In the genomic region with DNA sequence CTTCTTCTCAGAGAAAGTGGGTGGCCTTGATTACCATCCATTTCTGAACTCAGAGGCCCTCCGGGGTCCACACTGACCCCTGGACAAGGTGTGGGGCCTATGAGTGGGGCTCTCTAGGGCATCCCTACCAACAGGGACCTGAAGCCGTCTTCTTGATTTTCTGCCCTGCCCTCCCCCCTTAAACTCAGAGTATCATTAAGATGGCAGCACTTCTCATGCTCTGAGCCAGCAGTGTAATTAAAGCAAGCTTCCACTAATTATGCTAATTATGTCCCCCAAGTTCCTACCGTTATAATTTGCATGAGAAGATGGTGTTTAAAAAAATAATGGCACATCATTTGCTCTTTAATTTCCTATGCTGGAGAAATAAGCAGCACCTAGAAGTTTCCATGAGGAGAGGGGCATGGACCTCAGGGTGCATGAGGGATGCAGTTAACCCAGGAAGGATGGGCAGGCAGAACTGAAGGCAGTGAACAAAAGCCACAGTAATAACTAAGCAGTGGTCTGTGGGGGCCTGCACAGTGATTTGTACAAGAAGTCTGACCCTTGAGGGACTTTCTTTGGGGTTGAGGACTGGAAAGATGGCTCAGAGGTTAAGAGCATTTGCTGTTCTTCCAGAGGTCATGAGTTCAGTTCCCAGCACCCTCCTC, we compare ENCODE assay signal across 23 mouse cellular contexts.
DNase-seq lines count a peak whose midpoint lies in the region; ATAC-seq and TF ChIP-seq lines count a peak whose summit lies in the region.
"Had no signal": no experiment of that assay in that cellular context is flagged by ENCODE, and none has a peak within 500 bp of the region (broad histone marks: within the 10 kb centered on the region; RNA-seq: fewer than 3 reads in every experiment).

No protein-coding gene starts in this region.

- no peak for DNase-seq in forebrain, embryonic 11.5 days (ENCODE audit: low spot score)
- DNase-seq in forebrain, embryonic 10.5 days (ENCODE audit: extremely low spot score, low spot score), result no peak
- DNase-seq in hindbrain, embryonic 11.5 days (ENCODE audit: low spot score), result no peak
- no peak for DNase-seq in forebrain, postnatal 0 days
- no peak for DNase-seq in thymus, adult 2 months
- DNase-seq in liver, embryonic 11.5 days (ENCODE audit: low spot score), result no peak
- DNase-seq: adrenal gland, adult 8-10 months; adrenal gland, postnatal 36 days; B cell, adult 2 months; cerebellum, adult 11 months; cerebellum, postnatal 25 days; gastrocnemius, postnatal 10 days; heart, adult 2 months; heart, postnatal 14 days; kidney, adult 18-20 months had no signal

- H3K27ac ChIP-seq in forebrain, embryonic 11.5 days (ENCODE audit: low read depth, low read length), result no peak overlapping the region
- no peak overlapping the region; the same call in 1 of the 2 replicates for H3K27ac ChIP-seq in forebrain, embryonic 10.5 days
- H3K27ac ChIP-seq in hindbrain, embryonic 15.5 days (replicated peaks), result no peak overlapping the region
- H3K27ac ChIP-seq in hindbrain, embryonic 11.5 days (ENCODE audit: low read depth, low read length), result no peak overlapping the region
- H3K27ac ChIP-seq in forebrain, embryonic 13.5 days, result peak overlapping the region; percentile 54
- no peak overlapping the region for H3K27ac ChIP-seq in forebrain, postnatal 0 days (ENCODE audit: low read depth, low read length)
- no peak overlapping the region for H3K27ac ChIP-seq in thymus, adult 2 months (ENCODE audit: control insufficient read depth, insufficient read depth, low read length)
- H3K27ac ChIP-seq in liver, embryonic 11.5 days (ENCODE audit: low read depth, low read length), result no peak overlapping the region
- H3K27ac ChIP-seq: embryonic facial prominence, embryonic 12.5 days; heart, adult 2 months; heart, embryonic 15.5 days; intestine, embryonic 15.5 days had no signal

- no peak overlapping the region for H3K4me3 ChIP-seq in forebrain, embryonic 11.5 days (ENCODE audit: low read depth, low read length)
- H3K4me3 ChIP-seq in forebrain, embryonic 10.5 days, result no peak overlapping the region
- H3K4me3 ChIP-seq in hindbrain, embryonic 15.5 days, result no peak overlapping the region
- no peak overlapping the region for H3K4me3 ChIP-seq in hindbrain, embryonic 11.5 days (ENCODE audit: low read depth, low read length)
- H3K4me3 ChIP-seq in forebrain, embryonic 13.5 days, result no peak overlapping the region
- H3K4me3 ChIP-seq in forebrain, postnatal 0 days (ENCODE audit: low read depth, low read length), result no peak overlapping the region
- H3K4me3 ChIP-seq in thymus, adult 2 months (ENCODE audit: control insufficient read depth, insufficient read depth, low read length), result no peak overlapping the region
- H3K4me3 ChIP-seq in liver, embryonic 11.5 days (ENCODE audit: low read depth, low read length), result no peak overlapping the region
- H3K4me3 ChIP-seq: embryonic facial prominence, embryonic 12.5 days; heart, adult 2 months; heart, embryonic 15.5 days; intestine, embryonic 15.5 days had no signal

- WGBS in forebrain, embryonic 11.5 days, result 60% methylated on average over 3 of the region's 3 CpGs
- WGBS in forebrain, embryonic 10.5 days, result 69% methylated on average over 3 of the region's 3 CpGs
- 59% methylated on average over 3 of the region's 3 CpGs for WGBS in hindbrain, embryonic 15.5 days
- WGBS in hindbrain, embryonic 11.5 days, result 78% methylated on average over 3 of the region's 3 CpGs
- 33% methylated on average over 3 of the region's 3 CpGs for WGBS in forebrain, embryonic 13.5 days
- 38% methylated on average over 3 of the region's 3 CpGs for WGBS in forebrain, postnatal 0 days
- 90% methylated on average over 3 of the region's 3 CpGs for WGBS in thymus, adult 2 months
- 77% methylated on average over 3 of the region's 3 CpGs for WGBS in liver, embryonic 11.5 days

- no peaks in the 10 kb centered on the region for H3K9me3 ChIP-seq in forebrain, embryonic 11.5 days (ENCODE audit: control insufficient read depth, low read length)
- H3K9me3 ChIP-seq in forebrain, embryonic 10.5 days, result no peaks in the 10 kb centered on the region
- H3K9me3 ChIP-seq in hindbrain, embryonic 15.5 days, result no peaks in the 10 kb centered on the region
- no peaks in the 10 kb centered on the region for H3K9me3 ChIP-seq in hindbrain, embryonic 11.5 days (ENCODE audit: control insufficient read depth, low read length)
- no peaks in the 10 kb centered on the region for H3K9me3 ChIP-seq in forebrain, embryonic 13.5 days (replicated peaks)
- H3K9me3 ChIP-seq in forebrain, postnatal 0 days (ENCODE audit: low read length), result no peaks in the 10 kb centered on the region
- no peaks in the 10 kb centered on the region for H3K9me3 ChIP-seq in liver, embryonic 11.5 days (ENCODE audit: control insufficient read depth, low read length)
- H3K9me3 ChIP-seq: embryonic facial prominence, embryonic 12.5 days; G1E; heart, embryonic 15.5 days; intestine, embryonic 15.5 days had no signal

- H3K4me2 ChIP-seq in forebrain, embryonic 11.5 days (ENCODE audit: low read depth, low read length, severe bottlenecking), result no peak overlapping the region
- no peak overlapping the region for H3K4me2 ChIP-seq in hindbrain, embryonic 15.5 days
- no peak overlapping the region for H3K4me2 ChIP-seq in hindbrain, embryonic 11.5 days (replicated peaks; ENCODE audit: low read depth, low read length)
- H3K4me2 ChIP-seq in forebrain, embryonic 13.5 days, result no peak overlapping the region
- no peak overlapping the region for H3K4me2 ChIP-seq in forebrain, postnatal 0 days (ENCODE audit: low read depth)
- no peak overlapping the region for H3K4me2 ChIP-seq in liver, embryonic 11.5 days
- H3K4me2 ChIP-seq: embryonic facial prominence, embryonic 12.5 days; heart, embryonic 11.5 days; heart, embryonic 15.5 days; intestine, embryonic 15.5 days had no signal

- TF ChIP-seq POLR2A in thymus, adult 2 months (IDR thresholded peaks at IDR 0.05; ENCODE audit: control insufficient read depth, extremely low read depth, insufficient read depth, low read length, poor library complexity), result no peak

- H3K27me3 ChIP-seq in forebrain, embryonic 11.5 days (ENCODE audit: control insufficient read depth, insufficient read depth, low read length), result peaks cover 7% of the 10 kb centered on the region; the same call in 1 of the 2 replicates
- H3K27me3 ChIP-seq in forebrain, embryonic 10.5 days (ENCODE audit: poor library complexity, severe bottlenecking), result peaks cover 74% of the 10 kb centered on the region
- peaks cover 5% of the 10 kb centered on the region for H3K27me3 ChIP-seq in hindbrain, embryonic 15.5 days
- H3K27me3 ChIP-seq in hindbrain, embryonic 11.5 days (ENCODE audit: control insufficient read depth, insufficient read depth, low read length), result peaks cover 10% of the 10 kb centered on the region; the same call in 1 of the 2 replicates
- peaks cover 34% of the 10 kb centered on the region for H3K27me3 ChIP-seq in forebrain, embryonic 13.5 days
- no peaks in the 10 kb centered on the region for H3K27me3 ChIP-seq in forebrain, postnatal 0 days (ENCODE audit: insufficient read depth, low read length)
- no peaks in the 10 kb centered on the region for H3K27me3 ChIP-seq in thymus, adult 2 months (ENCODE audit: control insufficient read depth, insufficient read depth, low read length)
- H3K27me3 ChIP-seq in liver, embryonic 11.5 days (replicated peaks; ENCODE audit: control insufficient read depth, insufficient read depth, low read length), result peaks cover 42% of the 10 kb centered on the region
- H3K27me3 ChIP-seq: intestine, embryonic 15.5 days had no signal

- peak; percentile 39; the same call in 1 of the 2 replicates for ATAC-seq in forebrain, embryonic 11.5 days (replicated peaks; ENCODE audit: low FRiP score)
- ATAC-seq in hindbrain, embryonic 15.5 days (ENCODE audit: low FRiP score, low read depth), result peak; percentile 50; the same call in 1 of the 2 replicates
- no peak for ATAC-seq in hindbrain, embryonic 11.5 days (ENCODE audit: low FRiP score)
- ATAC-seq in forebrain, embryonic 13.5 days, result peak; percentile 72
- peak; percentile 68; the same call in 1 of the 2 replicates for ATAC-seq in forebrain, postnatal 0 days
- ATAC-seq in liver, embryonic 11.5 days (replicated peaks; ENCODE audit: low FRiP score), result no peak
- ATAC-seq: CD4-positive, CD25-positive, alpha-beta regulatory T cell, adult 4 months had no signal

- no peak overlapping the region for H3K9ac ChIP-seq in forebrain, embryonic 11.5 days (ENCODE audit: low read length)
- no peak overlapping the region for H3K9ac ChIP-seq in hindbrain, embryonic 15.5 days
- no peak overlapping the region for H3K9ac ChIP-seq in hindbrain, embryonic 11.5 days (ENCODE audit: low read depth, low read length)
- H3K9ac ChIP-seq in forebrain, embryonic 13.5 days, result no peak overlapping the region
- no peak overlapping the region for H3K9ac ChIP-seq in forebrain, postnatal 0 days
- H3K9ac ChIP-seq in liver, embryonic 11.5 days (ENCODE audit: low read depth, low read length), result no peak overlapping the region
- H3K9ac ChIP-seq: embryonic facial prominence, embryonic 12.5 days; heart, embryonic 15.5 days; intestine, embryonic 15.5 days had no signal

- H3K4me1 ChIP-seq in forebrain, embryonic 11.5 days (replicated peaks; ENCODE audit: control insufficient read depth, insufficient read depth, low read length), result peaks cover 9% of the 10 kb centered on the region
- peaks cover 55% of the 10 kb centered on the region for H3K4me1 ChIP-seq in forebrain, embryonic 10.5 days
- H3K4me1 ChIP-seq in hindbrain, embryonic 15.5 days (replicated peaks), result peaks cover 12% of the 10 kb centered on the region
- no peaks in the 10 kb centered on the region for H3K4me1 ChIP-seq in hindbrain, embryonic 11.5 days (replicated peaks; ENCODE audit: control insufficient read depth, insufficient read depth, low read length)
- H3K4me1 ChIP-seq in forebrain, embryonic 13.5 days, result peaks cover 41% of the 10 kb centered on the region
- H3K4me1 ChIP-seq in forebrain, postnatal 0 days (ENCODE audit: insufficient read depth), result 0 out of 2 replicates have a peak, but pooled peaks cover 3% of the 10 kb centered on the region
- H3K4me1 ChIP-seq in thymus, adult 2 months (replicated peaks; ENCODE audit: control insufficient read depth, insufficient read depth, low read length), result no peaks in the 10 kb centered on the region
- H3K4me1 ChIP-seq in liver, embryonic 11.5 days (replicated peaks; ENCODE audit: control insufficient read depth, insufficient read depth, low read length), result no peaks in the 10 kb centered on the region

- no peaks in the 10 kb centered on the region for H3K36me3 ChIP-seq in forebrain, embryonic 11.5 days (ENCODE audit: control insufficient read depth, insufficient read depth, low read length)
- no peaks in the 10 kb centered on the region for H3K36me3 ChIP-seq in forebrain, embryonic 10.5 days (replicated peaks)
- H3K36me3 ChIP-seq in hindbrain, embryonic 15.5 days, result 0 out of 2 replicates have a peak, but pooled peaks cover 5% of the 10 kb centered on the region
- no peaks in the 10 kb centered on the region for H3K36me3 ChIP-seq in hindbrain, embryonic 11.5 days (ENCODE audit: control insufficient read depth, insufficient read depth, low read length)
- H3K36me3 ChIP-seq in forebrain, embryonic 13.5 days (ENCODE audit: poor library complexity, severe bottlenecking), result no peaks in the 10 kb centered on the region; the same call in 1 of the 2 replicates
- H3K36me3 ChIP-seq in forebrain, postnatal 0 days (ENCODE audit: insufficient read depth), result peaks cover 7% of the 10 kb centered on the region; the same call in 1 of the 2 replicates
- H3K36me3 ChIP-seq in thymus, adult 2 months (ENCODE audit: control insufficient read depth, insufficient read depth, low read length), result no peaks in the 10 kb centered on the region
- no peaks in the 10 kb centered on the region for H3K36me3 ChIP-seq in liver, embryonic 11.5 days (ENCODE audit: control insufficient read depth, insufficient read depth, low read length)
- H3K36me3 ChIP-seq: embryonic facial prominence, embryonic 12.5 days; G1E; heart, embryonic 15.5 days; intestine, embryonic 15.5 days had no signal

- no peak for TF ChIP-seq CTCF in forebrain, postnatal 0 days (IDR thresholded peaks at IDR 0.05; ENCODE audit: low read depth)
- no peak for TF ChIP-seq CTCF in thymus, adult 2 months (IDR thresholded peaks at IDR 0.05; ENCODE audit: borderline replicate concordance, control insufficient read depth, extremely low read depth, insufficient read depth, low read length, poor library complexity)

Comparison
In these comparisons a context has a peak if more than half of its experiments do, and no peak if none do; other contexts are left out.
1. ATAC-seq: peak in forebrain, embryonic 11.5 days (single experiment), hindbrain, embryonic 15.5 days (single experiment), forebrain, embryonic 13.5 days (single experiment) and forebrain, postnatal 0 days (single experiment); none in hindbrain, embryonic 11.5 days (single experiment) and liver, embryonic 11.5 days (single experiment).